Mouse (Mus musculus): ENCODE measurements around the gene Lrpprc. TPM values are rescaled to one million over a fixed set of nuclear protein-coding genes. Genes with fewer than 3 reads are reported as not detected.

Gene Lrpprc
- polyA plus RNA-seq, 1 experiment from 2014 or later = 56.6 TPM

DNA sequence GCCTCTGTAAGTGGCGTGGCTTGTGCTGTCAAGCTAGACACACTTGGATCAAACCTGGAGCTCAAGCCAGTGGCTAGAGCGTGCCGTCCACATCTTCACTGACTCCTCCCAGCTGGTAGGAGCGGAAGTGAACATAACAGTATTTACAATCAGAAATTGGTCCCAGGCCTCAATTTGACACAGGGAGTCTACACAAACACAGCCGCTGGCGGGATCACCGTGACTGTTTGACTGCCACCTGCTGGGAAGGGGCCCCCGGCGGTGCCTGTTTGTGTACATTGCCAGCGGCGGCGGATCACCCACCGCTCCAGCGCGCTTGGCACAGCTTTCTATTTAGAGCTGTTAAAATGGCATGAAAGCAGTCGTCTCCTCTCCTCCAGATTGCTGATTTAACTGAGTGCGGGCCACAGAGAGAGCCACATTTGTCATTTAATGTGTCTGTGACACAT, 81.2 kb downstream of the Lrpprc start:
- no peaks in the 10 kb centered on the region for H3K9me3 ChIP-seq (replicated peaks)
- H3K36me3 ChIP-seq = peaks cover 63% of the 10 kb centered on the region
- H3K9ac ChIP-seq = no peak overlapping the region

GRCm38 (mm10) chr17:84708818-84709217, 81.8 kb downstream of the Lrpprc start:
- Histone ChIP-seq H3K9me3 (replicated peaks) (no peaks in the 10 kb centered on the region), H3K4me3 (replicated peaks) (no peak overlapping the region), H3K27ac (no peak overlapping the region), H3K4me1 (no peaks in the 10 kb centered on the region), H3K36me3 (peaks cover 63% of the 10 kb centered on the region), H3K9ac (no peak overlapping the region), H3K27me3 (no peaks in the 10 kb centered on the region), H3K4me2 (no peak overlapping the region)
- 84% methylated on average over 7 of the region's 7 CpGs for WGBS
- ATAC-seq (replicated peaks; ENCODE audit: low FRiP score) = no peak

More for the DNA sequence above, 81.2 kb downstream of the Lrpprc start:
- Histone ChIP-seq H3K4me1 (no peaks in the 10 kb centered on the region), H3K27ac (no peak overlapping the region), H3K4me2 (no peak overlapping the region), H3K27me3 (no peaks in the 10 kb centered on the region), H3K4me3 (replicated peaks) (no peak overlapping the region)
- 82% methylated on average over 17 of the region's 17 CpGs for WGBS
- ATAC-seq (replicated peaks; ENCODE audit: low FRiP score) = no peak

DNA sequence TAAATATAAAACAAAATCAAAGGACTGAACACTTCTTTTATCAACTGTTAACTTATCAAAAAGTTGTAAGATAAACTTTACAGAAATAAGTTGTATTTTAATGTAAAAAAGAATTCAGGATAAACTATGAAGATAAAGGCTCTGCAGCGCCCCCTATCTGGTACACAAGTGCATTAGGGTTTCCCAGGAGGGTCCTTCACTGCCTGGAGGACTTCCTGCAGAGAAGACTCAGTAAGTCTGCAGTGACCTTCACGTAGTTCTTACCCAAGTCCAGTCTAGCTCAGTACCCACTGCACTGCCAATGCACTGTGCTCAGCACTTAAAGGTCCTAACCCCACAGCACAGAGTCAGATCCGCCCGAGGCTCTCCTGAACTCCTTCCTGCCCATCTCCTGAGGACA, 83.2 kb downstream of the Lrpprc start:
- Histone ChIP-seq H3K4me1 (peaks cover 10% of the 10 kb centered on the region), H3K9me3 (replicated peaks) (no peaks in the 10 kb centered on the region), H3K9ac (no peak overlapping the region), H3K4me3 (replicated peaks) (no peak overlapping the region), H3K36me3 (peaks cover 54% of the 10 kb centered on the region), H3K27ac (no peak overlapping the region), H3K4me2 (no peak overlapping the region), H3K27me3 (no peaks in the 10 kb centered on the region)
- whole genome bisulfite sequencing = 69% methylated on average over 4 of the region's 4 CpGs
- ATAC-seq (replicated peaks; ENCODE audit: low FRiP score) = no peak

DNA sequence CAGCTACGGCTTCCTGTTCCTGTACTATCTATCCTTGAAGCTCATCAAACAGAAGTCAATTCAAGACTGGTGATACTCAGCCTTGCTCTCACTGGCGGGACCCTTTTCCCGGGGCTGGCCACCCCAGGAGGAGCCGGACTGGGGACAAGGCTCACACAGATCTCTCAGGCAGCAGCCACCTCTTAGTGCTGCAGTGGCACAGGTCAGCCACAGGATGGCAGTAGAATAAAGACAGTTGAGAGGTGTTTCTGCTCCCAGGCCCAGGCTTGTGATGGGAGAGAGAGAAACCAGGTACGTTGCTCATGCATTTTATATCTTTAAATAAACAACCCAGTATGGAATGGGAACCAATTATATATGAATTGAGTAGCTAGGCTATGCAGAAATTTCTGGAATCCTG, 91.9 kb downstream of the Lrpprc start:
- no peaks in the 10 kb centered on the region for H3K36me3 ChIP-seq
- peaks cover 38% of the 10 kb centered on the region for H3K4me1 ChIP-seq
- no peaks in the 10 kb centered on the region for H3K9me3 ChIP-seq (replicated peaks)
- WGBS = 35% methylated on average over 5 of the region's 5 CpGs
- no peak overlapping the region for H3K27ac ChIP-seq
- H3K4me3 ChIP-seq (replicated peaks) = no peak overlapping the region
- no peaks in the 10 kb centered on the region for H3K27me3 ChIP-seq
- H3K9ac ChIP-seq = no peak overlapping the region
- no peak for ATAC-seq (replicated peaks; ENCODE audit: low FRiP score)
- no peak overlapping the region for H3K4me2 ChIP-seq

DNA sequence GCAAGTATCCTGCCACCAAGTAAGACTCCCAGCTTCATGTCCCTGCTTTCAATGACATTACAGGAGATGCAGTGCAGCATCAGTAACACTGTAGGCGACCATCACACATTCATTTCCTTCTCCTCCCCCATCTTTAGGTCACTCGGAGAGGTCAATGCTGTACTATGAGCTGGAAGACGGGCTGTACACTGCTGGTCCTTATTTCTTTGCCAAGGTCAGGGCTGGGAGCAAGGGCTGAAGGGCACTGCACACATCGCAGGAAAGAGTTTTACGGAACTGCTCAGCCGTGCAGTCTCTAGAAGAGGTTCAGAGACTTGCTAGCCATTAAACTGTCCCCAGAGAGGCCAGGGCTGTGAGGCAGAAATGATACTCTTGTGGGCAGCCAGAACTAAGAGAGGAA, 94.1 kb downstream of the Lrpprc start:
- no peaks in the 10 kb centered on the region for H3K27me3 ChIP-seq
- no peak overlapping the region for H3K27ac ChIP-seq
- no peak overlapping the region for H3K4me3 ChIP-seq (replicated peaks)
- no peak overlapping the region for H3K4me2 ChIP-seq
- 22% methylated on average over 6 of the region's 6 CpGs for WGBS
- no peaks in the 10 kb centered on the region for H3K9me3 ChIP-seq (replicated peaks)
- no peak overlapping the region for H3K9ac ChIP-seq
- peaks cover 28% of the 10 kb centered on the region for H3K4me1 ChIP-seq
- ATAC-seq (replicated peaks; ENCODE audit: low FRiP score) = peak; percentile 60
- no peaks in the 10 kb centered on the region for H3K36me3 ChIP-seq

GRCm38 (mm10) chr17:84693741-84694140, 96.8 kb downstream of the Lrpprc start:
- H3K27me3 ChIP-seq = no peaks in the 10 kb centered on the region
- no peaks in the 10 kb centered on the region for H3K36me3 ChIP-seq
- no peak overlapping the region for H3K4me3 ChIP-seq (replicated peaks)
- 85% methylated on average over 2 of the region's 2 CpGs for WGBS
- no peak overlapping the region for H3K4me2 ChIP-seq
- no peak overlapping the region for H3K9ac ChIP-seq
- ATAC-seq (replicated peaks; ENCODE audit: low FRiP score) = no peak
- H3K4me1 ChIP-seq = peaks cover 22% of the 10 kb centered on the region
- no peak overlapping the region for H3K27ac ChIP-seq
- H3K9me3 ChIP-seq (replicated peaks) = no peaks in the 10 kb centered on the region

DNA sequence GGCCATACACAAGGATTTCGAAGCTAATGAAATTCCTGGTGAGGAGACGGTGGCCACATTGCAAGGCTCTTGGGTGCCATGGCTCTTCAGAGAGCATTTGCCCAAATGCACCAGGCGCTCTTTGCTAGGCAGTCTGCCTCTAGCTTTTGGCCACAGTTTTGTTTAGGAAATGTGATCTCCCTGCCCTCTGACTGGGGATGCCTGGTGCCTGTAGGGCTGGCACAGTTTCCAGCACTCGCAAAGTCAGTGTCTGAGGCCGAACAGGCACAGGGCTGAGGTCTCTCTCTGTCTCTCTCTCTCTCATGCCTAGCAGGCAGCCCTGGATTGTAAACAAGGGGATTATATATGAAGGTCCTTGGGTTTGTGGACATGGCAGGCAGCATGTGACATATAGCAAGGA, 100.5 kb downstream of the Lrpprc start:
- no peaks in the 10 kb centered on the region for H3K36me3 ChIP-seq
- 61% methylated on average over 5 of the region's 5 CpGs for WGBS
- H3K4me1 ChIP-seq = 0 out of 2 replicates have a peak, but pooled peaks cover 10% of the 10 kb centered on the region
- no peaks in the 10 kb centered on the region for H3K9me3 ChIP-seq (replicated peaks)
- H3K4me3 ChIP-seq (replicated peaks) = no peak overlapping the region
- H3K9ac ChIP-seq = no peak overlapping the region
- H3K4me2 ChIP-seq = no peak overlapping the region
- H3K27ac ChIP-seq = no peak overlapping the region
- no peak for ATAC-seq (replicated peaks; ENCODE audit: low FRiP score)
- no peaks in the 10 kb centered on the region for H3K27me3 ChIP-seq

DNA sequence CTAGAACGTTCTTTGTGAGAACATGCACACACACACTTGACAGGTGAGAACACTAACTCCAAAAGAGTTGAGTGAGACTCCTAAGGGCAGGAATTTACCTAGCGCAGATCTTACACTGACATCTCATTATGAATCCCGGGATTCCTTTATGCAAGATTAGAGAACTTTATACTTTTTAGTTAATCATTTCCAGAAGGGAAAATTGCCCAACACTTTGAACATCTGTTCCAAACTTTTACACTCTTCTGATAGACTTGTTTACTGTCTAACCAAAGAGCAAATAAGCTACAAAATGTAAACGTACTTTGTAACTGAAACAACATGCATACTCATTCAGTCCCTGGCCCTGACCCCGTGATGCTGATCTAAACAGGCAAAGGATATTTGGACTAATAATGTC, 101.3 kb downstream of the Lrpprc start:
- H3K4me1 ChIP-seq = peaks cover 18% of the 10 kb centered on the region
- H3K4me3 ChIP-seq (replicated peaks) = no peak overlapping the region
- no peak overlapping the region for H3K4me2 ChIP-seq
- no peak for ATAC-seq (replicated peaks; ENCODE audit: low FRiP score)
- no peaks in the 10 kb centered on the region for H3K9me3 ChIP-seq (replicated peaks)
- 80% methylated on average over 5 of the region's 5 CpGs for WGBS
- H3K27me3 ChIP-seq = no peaks in the 10 kb centered on the region
- H3K36me3 ChIP-seq = no peaks in the 10 kb centered on the region
- H3K27ac ChIP-seq = no peak overlapping the region
- H3K9ac ChIP-seq = no peak overlapping the region

DNA sequence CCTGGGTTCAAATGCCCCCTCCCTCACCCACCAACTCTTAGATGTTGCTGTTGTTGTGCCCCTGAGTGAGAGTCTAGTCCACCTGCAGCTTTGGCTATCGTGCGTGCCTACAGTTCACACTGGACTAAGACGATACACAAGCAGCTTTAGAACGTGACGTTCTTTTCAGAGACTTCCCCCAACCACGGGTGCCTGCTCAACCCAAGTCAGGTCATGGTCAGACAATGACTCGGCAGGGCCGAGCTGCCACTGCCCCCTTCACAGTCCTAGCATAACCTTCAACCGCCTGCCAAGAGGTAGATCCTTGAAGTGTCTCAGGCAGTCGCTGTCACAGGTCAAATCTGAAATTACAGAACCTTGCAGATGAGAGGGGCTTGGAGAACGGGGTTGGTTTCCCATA, 101.8 kb downstream of the Lrpprc start:
- no peaks in the 10 kb centered on the region for H3K9me3 ChIP-seq (replicated peaks)
- H3K4me2 ChIP-seq = no peak overlapping the region
- WGBS = 89% methylated on average over 11 of the region's 11 CpGs
- H3K9ac ChIP-seq = no peak overlapping the region
- no peaks in the 10 kb centered on the region for H3K27me3 ChIP-seq
- ATAC-seq (replicated peaks; ENCODE audit: low FRiP score) = no peak
- no peak overlapping the region for H3K27ac ChIP-seq
- H3K4me3 ChIP-seq (replicated peaks) = no peak overlapping the region
- no peaks in the 10 kb centered on the region for H3K36me3 ChIP-seq
- peaks cover 23% of the 10 kb centered on the region for H3K4me1 ChIP-seq

DNA sequence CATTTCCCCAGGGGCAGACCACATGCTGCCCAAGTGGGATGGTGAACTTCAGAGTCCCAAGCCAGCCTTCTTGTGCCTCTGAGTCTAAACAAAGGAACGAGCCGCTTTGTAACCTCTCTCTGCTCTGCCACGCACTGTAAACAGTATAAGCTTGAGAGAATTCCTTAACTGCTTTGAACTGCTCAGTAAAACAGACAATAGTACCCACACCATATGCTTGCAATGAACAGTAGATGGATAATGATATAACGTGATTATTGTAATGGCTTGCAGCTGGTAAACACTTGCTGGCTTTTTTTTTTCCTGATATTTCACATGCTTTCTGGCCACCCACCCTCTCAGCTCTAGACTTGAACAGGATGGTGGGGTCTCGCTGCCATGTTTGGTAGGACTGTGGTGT, 102.6 kb downstream of the Lrpprc start:
- no peak for ATAC-seq (replicated peaks; ENCODE audit: low FRiP score)
- Histone ChIP-seq H3K4me1 (peaks cover 30% of the 10 kb centered on the region), H3K9ac (no peak overlapping the region), H3K27ac (no peak overlapping the region), H3K4me3 (replicated peaks) (no peak overlapping the region), H3K9me3 (replicated peaks) (no peaks in the 10 kb centered on the region), H3K4me2 (no peak overlapping the region), H3K27me3 (no peaks in the 10 kb centered on the region), H3K36me3 (no peaks in the 10 kb centered on the region)
- WGBS = 76% methylated on average over 5 of the region's 5 CpGs

DNA sequence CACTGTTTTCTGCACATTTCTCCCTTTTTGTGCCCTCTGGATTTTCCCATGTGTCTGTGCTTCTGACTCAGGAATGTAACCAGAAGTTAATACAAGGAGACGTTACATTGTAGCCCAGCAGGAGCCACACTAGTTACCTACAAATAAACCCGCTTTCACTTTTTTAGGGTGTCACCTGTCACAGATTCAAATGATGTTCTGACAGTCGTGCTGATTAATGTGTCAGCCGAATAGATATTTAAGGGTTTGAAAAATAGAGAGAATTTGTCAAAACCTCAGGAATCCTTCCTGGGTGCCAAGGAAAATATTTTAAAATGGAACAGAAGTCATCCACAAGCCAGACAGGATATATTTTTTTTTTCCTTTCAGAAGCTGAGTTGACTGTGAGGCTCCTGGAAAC, 105.3 kb downstream of the Lrpprc start:
- 69% methylated on average over 4 of the region's 4 CpGs for WGBS
- H3K27me3 ChIP-seq = no peaks in the 10 kb centered on the region
- H3K4me1 ChIP-seq = peaks cover 29% of the 10 kb centered on the region
- no peak overlapping the region for H3K27ac ChIP-seq
- H3K9me3 ChIP-seq (replicated peaks) = no peaks in the 10 kb centered on the region
- H3K4me3 ChIP-seq (replicated peaks) = no peak overlapping the region
- ATAC-seq (replicated peaks; ENCODE audit: low FRiP score) = no peak
- no peak overlapping the region for H3K9ac ChIP-seq
- no peak overlapping the region for H3K4me2 ChIP-seq
- no peaks in the 10 kb centered on the region for H3K36me3 ChIP-seq

- Histone ChIP-seq H3K27me3 (no peaks in the 10 kb centered on the region), H3K27ac (no peak overlapping the region), H3K4me1 (peaks cover 29% of the 10 kb centered on the region), H3K4me2 (no peak overlapping the region), H3K4me3 (replicated peaks) (no peak overlapping the region), H3K36me3 (no peaks in the 10 kb centered on the region), H3K9ac (no peak overlapping the region), H3K9me3 (replicated peaks) (no peaks in the 10 kb centered on the region)
- 33% methylated on average over 6 of the region's 6 CpGs for WGBS
- no peak for ATAC-seq (replicated peaks; ENCODE audit: low FRiP score)
These were observed 106.3 kb downstream of the Lrpprc start for GRCm38 (mm10) chr17:84684284-84684683.
